Mouse (Mus musculus) brain, embryonic 14.5 days (tissue): ENCODE results near the gene Ulk3. TPM values are rescaled to one million over a fixed set of nuclear protein-coding genes. Genes with fewer than 3 reads are reported as not detected.

Source experiments
- DNase-seq: peaks from one replicate; pipeline ENCODE4 v3.0.0-alpha.2; 2011; ENCODE audit warnings: low read depth
- CTCF ChIP-seq: fragments of 200-500 bp; IDR thresholded peaks from 2 replicates; pipeline ENCODE4 v1.5.1; 2012; ENCODE audit warnings: inconsistent platforms, mild to moderate bottlenecking, moderate library complexity, borderline replicate concordance; ENCODE audit not compliant: insufficient read depth, insufficient read length; ENCODE audit errors: extremely low read depth
- POLR2A ChIP-seq: fragments of 200-500 bp; IDR thresholded peaks from 2 replicates; pipeline ENCODE4 v1.6.1; 2012; ENCODE audit warnings: mild to moderate bottlenecking, inconsistent platforms, borderline replicate concordance; ENCODE audit not compliant: poor library complexity, insufficient read depth, insufficient read length, severe bottlenecking; ENCODE audit errors: extremely low read depth
- polyA plus RNA-seq: library from polyadenylated mRNA; depleted of rRNA; stranded (reverse); fragments of >200 nt; gene quantifications from 2 replicates; pipeline ENCODE4 v1.2.3, GENCODE M21; 2012

The Ulk3 gene
- polyA plus RNA-seq, 1 experiment: 42.1 TPM

DNA sequence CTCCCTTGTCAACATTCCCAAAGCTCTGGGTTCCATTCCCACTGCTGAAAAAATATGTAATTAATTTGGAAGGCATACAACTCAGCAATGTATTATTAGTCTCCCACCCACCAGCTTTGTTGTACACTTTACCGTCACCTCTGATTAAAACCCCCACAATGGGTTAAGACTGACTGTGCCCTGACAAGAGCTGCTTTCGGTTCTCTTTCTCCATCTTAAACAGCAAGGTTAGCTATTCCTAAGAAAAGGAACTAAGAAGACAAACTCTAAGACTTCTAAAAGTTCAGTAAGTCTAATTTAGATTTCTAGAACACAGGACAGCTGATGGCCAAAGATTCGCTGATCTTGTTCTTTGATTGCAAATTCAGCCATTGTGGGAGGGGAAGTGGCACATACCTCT lies 32.0 kb upstream of the Ulk3 start:
- no peak for TF ChIP-seq POLR2A
- no peak for TF ChIP-seq CTCF
- DNase-seq: no peak

GRCm38 (mm10) chr9:57558625-57559024 lies 30.6 kb upstream of the Ulk3 start:
- TF ChIP-seq CTCF: no peak
- no peak for TF ChIP-seq POLR2A
- no peak for DNase-seq

- no peak for DNase-seq
- TF ChIP-seq CTCF (no peak), POLR2A (no peak)
Observed at GRCm38 (mm10) chr9:57559568-57559967, 29.7 kb upstream of the Ulk3 start.

- DNase-seq: no peak
- TF ChIP-seq POLR2A (no peak), CTCF (no peak)
Observed at GRCm38 (mm10) chr9:57560263-57560662, 29.0 kb upstream of the Ulk3 start.

DNA sequence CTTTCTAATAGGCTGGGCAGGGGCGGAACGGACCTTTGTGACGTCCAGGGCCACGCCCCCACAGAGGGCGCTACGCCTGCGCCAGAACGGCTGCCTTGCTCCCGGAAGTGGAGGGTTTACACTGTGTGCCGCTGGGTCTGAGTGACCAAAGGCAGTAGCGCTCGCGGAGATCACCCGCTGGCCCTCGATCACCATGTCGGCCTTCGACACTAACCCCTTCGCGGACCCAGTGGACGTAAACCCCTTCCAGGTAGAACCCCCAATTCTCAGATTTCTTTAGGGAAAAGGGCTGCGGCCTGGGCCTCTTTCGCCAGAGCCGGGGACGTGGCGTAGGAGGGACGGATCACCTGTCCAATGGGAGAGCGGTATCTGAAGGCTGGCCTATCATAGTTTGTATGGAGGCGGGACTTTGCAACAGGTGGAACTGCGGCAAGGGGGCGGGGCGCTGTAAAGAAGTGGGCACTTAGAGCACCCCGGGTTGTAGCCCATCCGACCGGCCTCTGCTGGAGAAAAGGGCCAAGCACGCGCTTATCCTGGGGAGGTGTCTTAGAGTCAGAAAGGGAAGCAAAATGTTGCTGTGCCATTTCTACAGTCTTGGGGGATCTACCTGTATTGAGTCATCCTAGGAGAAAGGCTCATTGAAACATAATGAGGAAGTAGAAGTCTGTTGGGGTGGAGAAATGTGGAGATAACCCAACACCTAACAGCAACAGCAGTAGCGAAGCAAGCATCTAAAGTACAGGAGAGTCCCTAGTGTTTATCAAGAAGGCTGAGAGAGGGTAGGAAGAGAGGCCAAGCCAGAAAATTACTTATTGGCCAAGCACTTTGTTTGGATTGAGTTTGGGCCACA lies 28.2 kb upstream of the Ulk3 start, which contains the start of gene Scamp2:
TSS of gene Scamp2 (plus strand) at position 83 of the 850 bp plus-strand sequence.
- TF ChIP-seq CTCF: no peak
- peak; percentile 42; the same call in 1 of the 2 replicates for TF ChIP-seq POLR2A
- DNase-seq: peak; percentile 97

GRCm38 (mm10) chr9:57561711-57562099 lies 27.5 kb upstream of the Ulk3 start:
- DNase-seq: no peak
- TF ChIP-seq CTCF (no peak), POLR2A (no peak)

DNA sequence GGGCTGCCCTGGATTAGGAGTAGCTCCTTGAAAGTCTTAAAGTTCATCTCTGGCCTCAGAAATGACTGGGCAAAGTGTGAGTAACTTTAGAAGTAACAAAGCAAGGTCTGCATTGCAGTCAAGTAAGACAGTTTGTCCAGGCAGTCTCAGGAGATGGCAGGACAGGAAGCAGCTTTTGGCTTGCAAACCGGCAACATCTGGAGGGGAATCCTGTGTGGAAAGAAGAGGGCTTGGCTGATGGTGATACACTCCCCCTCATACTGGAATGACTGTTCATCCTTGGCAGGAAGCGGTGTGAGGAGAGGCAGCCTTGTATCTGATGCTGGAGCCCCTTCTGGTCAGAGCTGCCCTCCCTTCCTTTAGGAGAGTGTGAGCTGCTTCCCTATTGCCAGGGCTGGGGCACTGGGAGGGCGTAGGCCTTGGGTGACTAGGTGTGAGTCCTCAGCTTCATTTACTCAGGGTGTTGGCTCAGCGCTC lies 26.3 kb upstream of the Ulk3 start:
- TF ChIP-seq CTCF (no peak), POLR2A (no peak)
- no peak for DNase-seq

GRCm38 (mm10) chr9:57564609-57565008 lies 24.6 kb upstream of the Ulk3 start:
- no peak for TF ChIP-seq CTCF
- no peak for TF ChIP-seq POLR2A
- no peak for DNase-seq

DNA sequence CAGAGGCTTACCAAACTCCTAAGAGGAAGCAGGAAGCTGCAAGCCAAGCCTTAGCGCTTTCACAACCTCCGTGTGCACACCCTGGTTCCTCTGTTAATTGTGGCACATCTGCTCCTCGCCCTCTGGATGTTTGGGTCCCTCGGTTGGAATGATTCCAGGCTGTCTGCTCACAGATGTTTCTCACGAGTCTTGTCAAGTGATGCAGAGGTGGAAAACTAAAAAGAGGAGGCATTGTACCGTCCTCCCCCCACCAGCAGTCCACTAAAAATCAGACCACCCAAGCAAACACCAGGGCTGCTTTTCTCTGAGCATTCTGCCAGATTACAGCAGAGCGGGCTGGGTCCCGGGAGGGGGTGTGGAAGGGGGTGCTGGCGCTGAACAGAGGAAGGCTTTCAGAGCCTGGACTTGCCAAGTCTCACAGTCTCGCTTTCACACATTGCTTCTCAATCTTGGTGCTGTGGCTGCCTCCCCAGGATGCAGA lies 23.5 kb upstream of the Ulk3 start:
- peak; percentile 71 for DNase-seq
- TF ChIP-seq POLR2A: no peak
- TF ChIP-seq CTCF: no peak

DNA sequence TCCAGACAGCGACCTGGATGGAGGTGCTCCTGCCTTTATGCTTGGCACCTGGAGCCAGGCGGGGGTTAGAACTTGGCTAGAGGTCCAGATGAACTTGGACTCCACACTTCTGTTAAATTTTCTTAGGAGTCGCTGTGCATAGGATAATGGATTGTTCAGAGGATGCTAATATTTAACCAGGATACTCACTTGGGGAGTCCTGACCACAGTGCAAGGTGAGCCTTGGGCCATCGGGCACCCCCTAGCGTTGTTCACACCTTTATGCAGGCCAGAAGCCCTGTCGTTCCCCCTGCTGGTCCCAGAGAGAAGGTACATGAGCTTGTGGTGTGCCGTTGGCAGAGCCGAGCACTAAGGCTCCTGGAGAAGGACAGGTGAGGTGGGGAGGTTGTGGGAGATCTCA lies 22.4 kb upstream of the Ulk3 start:
- no peak for DNase-seq
- TF ChIP-seq POLR2A (no peak), CTCF (peak; percentile 36; the same call in 1 of the 2 replicates)

DNA sequence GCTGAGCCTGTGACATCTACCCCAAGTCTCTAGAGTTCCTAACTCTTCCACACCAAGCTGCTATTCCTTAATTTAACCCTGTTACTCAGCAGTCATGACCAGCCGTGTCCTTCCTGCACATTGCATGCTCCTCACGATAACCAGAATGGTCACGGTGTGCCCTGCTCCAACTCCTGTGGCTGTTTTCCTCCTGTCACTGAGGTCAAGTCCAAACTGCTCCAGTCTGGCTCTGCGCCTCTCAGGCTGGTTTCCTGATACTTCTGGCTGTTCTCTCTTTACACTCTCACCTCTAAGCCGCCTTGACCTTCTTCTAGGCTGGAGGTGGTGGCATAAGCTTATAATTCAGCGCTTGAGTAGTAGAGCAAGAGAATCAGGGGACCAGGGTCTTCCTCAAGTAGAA lies 20.8 kb upstream of the Ulk3 start:
- no peak for DNase-seq
- no peak for TF ChIP-seq POLR2A
- no peak for TF ChIP-seq CTCF

DNA sequence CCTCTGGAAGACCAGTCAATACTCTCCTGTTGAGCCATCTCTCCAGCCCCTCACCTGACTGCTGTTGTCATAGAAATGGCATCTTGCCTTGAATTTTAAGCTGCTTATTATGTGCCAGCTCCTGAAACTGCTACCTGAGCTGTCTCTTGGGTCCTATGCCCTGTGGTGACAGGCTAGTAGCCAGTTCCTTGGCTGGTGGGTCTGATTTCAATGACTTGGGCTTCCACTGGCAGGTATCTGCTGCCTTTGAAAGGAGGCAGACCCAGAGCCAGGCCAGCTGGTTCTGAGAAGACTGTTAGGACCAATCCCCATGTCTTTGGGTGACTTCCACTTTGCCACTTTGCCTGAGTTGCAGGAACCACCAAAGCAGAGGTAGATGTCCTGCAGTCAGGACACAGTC lies 14.9 kb upstream of the Ulk3 start:
- TF ChIP-seq POLR2A: no peak
- no peak for TF ChIP-seq CTCF
- DNase-seq: no peak
